Mouse (Mus musculus): ENCODE data around the gene Nrxn1. TPM values are rescaled to one million over a fixed set of nuclear protein-coding genes. Genes with fewer than 3 reads are reported as not detected.

Nrxn1 gene
- polyA plus RNA-seq, 1 experiment from 2014 or later = 285 TPM

- Histone ChIP-seq H3K4me1 (ENCODE audit: control insufficient read depth, insufficient read depth, low read length) (no peaks in the 10 kb centered on the region), H3K4me2 (ENCODE audit: low read depth, low read length) (no peak overlapping the region), H3K36me3 (ENCODE audit: control insufficient read depth, insufficient read depth, low read length) (no peaks in the 10 kb centered on the region), H3K4me3 (ENCODE audit: low read depth, low read length) (no peak overlapping the region), H3K27me3 (ENCODE audit: control insufficient read depth, insufficient read depth, low read length) (no peaks in the 10 kb centered on the region), H3K27ac (ENCODE audit: low read depth, low read length) (no peak overlapping the region), H3K9ac (replicated peaks; ENCODE audit: low read depth, low read length) (no peak overlapping the region), H3K9me3 (ENCODE audit: control insufficient read depth, low read length) (no peaks in the 10 kb centered on the region)
- 35% methylated on average over 5 of the region's 5 CpGs for WGBS
- ATAC-seq (ENCODE audit: low read depth) = 0 out of 2 replicates have a peak, but pooled peaks have one; percentile 31
Measured at GRCm38 (mm10) chr17:90207617-90208016, 885.3 kb downstream of the Nrxn1 start.

DNA sequence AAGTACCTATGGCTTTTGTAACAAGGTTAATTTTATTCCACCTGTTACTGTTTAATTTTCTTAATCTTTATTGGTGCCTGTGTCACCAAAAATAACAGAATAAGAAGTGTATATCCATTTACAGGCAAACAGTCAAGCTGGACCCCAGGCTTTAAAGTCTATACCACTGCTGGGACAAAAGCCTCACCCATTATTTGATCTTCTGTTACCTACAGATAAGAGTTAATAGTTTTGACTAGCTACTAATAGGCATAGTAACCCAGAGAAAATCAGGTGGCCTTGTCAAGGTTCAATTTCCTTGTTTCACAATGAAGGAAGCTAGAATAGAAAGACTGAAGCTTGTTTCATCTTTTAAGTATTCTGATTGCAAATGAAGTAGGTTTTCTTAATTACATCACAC lies 888.9 kb downstream of the Nrxn1 start:
- ATAC-seq (ENCODE audit: low read depth) = no peak
- H3K4me3 ChIP-seq (ENCODE audit: low read depth, low read length) = no peak overlapping the region
- no peaks in the 10 kb centered on the region for H3K9me3 ChIP-seq (ENCODE audit: control insufficient read depth, low read length)

DNA sequence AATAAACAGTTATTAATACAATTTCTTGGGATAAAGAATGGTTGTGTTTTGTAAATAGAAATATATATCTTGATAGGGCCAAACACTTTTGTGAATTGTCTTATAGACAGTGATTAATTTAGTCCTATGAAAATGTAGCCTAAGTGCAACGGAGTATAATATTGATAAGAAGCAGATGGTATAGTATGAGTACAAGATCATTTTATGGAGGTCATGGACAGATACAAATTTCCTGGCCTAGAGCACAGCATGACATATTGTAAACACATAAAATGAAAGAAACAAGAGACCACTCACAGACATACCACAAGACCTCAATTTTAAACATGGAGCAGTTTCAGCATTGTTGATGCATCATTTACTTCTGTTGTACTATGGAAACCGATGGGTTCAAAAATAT lies 890.1 kb downstream of the Nrxn1 start:
- Histone ChIP-seq H3K27me3 (ENCODE audit: control insufficient read depth, insufficient read depth, low read length) (no peaks in the 10 kb centered on the region), H3K4me1 (ENCODE audit: control insufficient read depth, insufficient read depth, low read length) (no peaks in the 10 kb centered on the region), H3K4me3 (ENCODE audit: low read depth, low read length) (no peak overlapping the region), H3K9ac (replicated peaks; ENCODE audit: low read depth, low read length) (no peak overlapping the region), H3K9me3 (ENCODE audit: control insufficient read depth, low read length) (no peaks in the 10 kb centered on the region), H3K27ac (ENCODE audit: low read depth, low read length) (no peak overlapping the region), H3K4me2 (ENCODE audit: low read depth, low read length) (no peak overlapping the region), H3K36me3 (ENCODE audit: control insufficient read depth, insufficient read depth, low read length) (no peaks in the 10 kb centered on the region)
- 78% methylated on average over 2 of the region's 2 CpGs for WGBS
- no peak for ATAC-seq (ENCODE audit: low read depth)

More for the DNA sequence above, 888.9 kb downstream of the Nrxn1 start:
- H3K27ac ChIP-seq (ENCODE audit: low read depth, low read length) = no peak overlapping the region
- no peak overlapping the region for H3K4me2 ChIP-seq (ENCODE audit: low read depth, low read length)
- no peaks in the 10 kb centered on the region for H3K36me3 ChIP-seq (ENCODE audit: control insufficient read depth, insufficient read depth, low read length)
- no peaks in the 10 kb centered on the region for H3K27me3 ChIP-seq (ENCODE audit: control insufficient read depth, insufficient read depth, low read length)
- no peaks in the 10 kb centered on the region for H3K4me1 ChIP-seq (ENCODE audit: control insufficient read depth, insufficient read depth, low read length)
- no peak overlapping the region for H3K9ac ChIP-seq (replicated peaks; ENCODE audit: low read depth, low read length)

DNA sequence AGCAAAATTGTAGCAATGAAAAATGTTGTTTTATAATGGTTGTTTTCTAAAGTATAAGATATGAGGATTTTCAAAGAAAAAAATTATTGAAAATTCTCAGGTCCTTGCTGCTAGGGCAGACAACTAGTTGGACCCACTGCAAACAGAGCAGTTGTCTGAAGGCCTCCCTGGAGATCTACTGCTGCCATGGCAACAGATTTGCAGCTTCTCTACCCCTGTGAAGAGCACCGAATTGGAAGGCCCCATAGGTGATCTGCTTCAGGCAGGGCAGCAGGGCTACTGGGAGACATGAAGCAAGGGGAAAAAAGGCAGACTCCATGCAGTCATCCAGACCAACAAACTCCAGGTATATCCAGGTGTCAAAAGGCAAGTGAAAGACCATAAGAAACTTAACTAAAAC lies 896.1 kb downstream of the Nrxn1 start:
- no peaks in the 10 kb centered on the region for H3K27me3 ChIP-seq (ENCODE audit: control insufficient read depth, insufficient read depth, low read length)
- 8% methylated on average over 1 of the region's 1 CpGs for WGBS
- H3K4me3 ChIP-seq (ENCODE audit: low read depth, low read length) = no peak overlapping the region
- H3K9ac ChIP-seq (replicated peaks; ENCODE audit: low read depth, low read length) = no peak overlapping the region
- H3K36me3 ChIP-seq (ENCODE audit: control insufficient read depth, insufficient read depth, low read length) = no peaks in the 10 kb centered on the region
- H3K27ac ChIP-seq (ENCODE audit: low read depth, low read length) = no peak overlapping the region
- no peak overlapping the region for H3K4me2 ChIP-seq (ENCODE audit: low read depth, low read length)
- H3K9me3 ChIP-seq (ENCODE audit: control insufficient read depth, low read length) = no peaks in the 10 kb centered on the region
- peak; percentile 73; the same call in 1 of the 2 replicates for ATAC-seq (ENCODE audit: low read depth)
- H3K4me1 ChIP-seq (ENCODE audit: control insufficient read depth, insufficient read depth, low read length) = no peaks in the 10 kb centered on the region

DNA sequence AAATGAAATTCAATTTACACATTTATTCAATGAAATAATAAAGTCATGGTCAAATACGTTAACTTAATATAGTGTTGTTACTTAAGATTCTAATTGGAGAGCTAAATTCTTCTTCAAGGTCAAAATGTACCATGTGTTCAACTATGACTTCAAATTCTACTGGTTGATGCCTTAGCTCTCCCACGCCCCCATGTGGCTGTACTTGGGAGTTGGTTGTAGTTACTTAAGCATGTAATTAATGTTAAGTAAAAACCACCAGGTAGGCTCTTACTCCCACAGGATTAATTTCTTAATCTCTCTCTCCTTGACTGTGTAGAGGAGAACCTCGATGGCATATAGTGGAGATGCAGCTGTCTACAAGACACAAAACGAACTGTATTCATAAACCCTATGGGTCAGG lies 951.3 kb downstream of the Nrxn1 start:
- no peak overlapping the region for H3K4me2 ChIP-seq (ENCODE audit: low read depth, low read length)
- H3K36me3 ChIP-seq (ENCODE audit: control insufficient read depth, insufficient read depth, low read length) = no peaks in the 10 kb centered on the region
- no peaks in the 10 kb centered on the region for H3K4me1 ChIP-seq (ENCODE audit: control insufficient read depth, insufficient read depth, low read length)
- no peaks in the 10 kb centered on the region for H3K27me3 ChIP-seq (ENCODE audit: control insufficient read depth, insufficient read depth, low read length)
- ATAC-seq (ENCODE audit: low read depth) = no peak
- no peaks in the 10 kb centered on the region for H3K9me3 ChIP-seq (ENCODE audit: control insufficient read depth, low read length)
- 58% methylated on average over 4 of the region's 4 CpGs for WGBS
- no peak overlapping the region for H3K4me3 ChIP-seq (ENCODE audit: low read depth, low read length)
- H3K9ac ChIP-seq (replicated peaks; ENCODE audit: low read depth, low read length) = no peak overlapping the region
- H3K27ac ChIP-seq (ENCODE audit: low read depth, low read length) = no peak overlapping the region

DNA sequence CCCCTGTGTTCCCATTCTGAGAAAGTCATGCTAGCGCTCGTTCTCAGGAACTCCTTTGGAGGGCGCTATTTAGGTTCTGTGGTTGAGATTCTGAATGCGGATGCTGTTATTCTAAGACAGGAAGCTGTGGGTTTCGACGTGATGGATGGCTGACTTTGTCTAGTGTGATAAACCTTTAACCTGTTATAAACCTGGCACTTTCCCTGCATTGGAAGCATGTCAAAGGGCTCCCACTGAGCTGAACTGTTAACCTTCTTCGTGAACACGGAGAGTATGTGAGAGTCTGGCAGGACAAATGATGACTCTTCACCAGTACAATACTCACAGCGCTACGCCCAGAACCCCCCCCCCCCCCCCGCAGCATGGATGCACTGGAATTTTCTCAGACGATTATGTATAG lies 962.0 kb downstream of the Nrxn1 start:
- H3K4me1 ChIP-seq (ENCODE audit: control insufficient read depth, insufficient read depth, low read length) = no peaks in the 10 kb centered on the region
- no peak overlapping the region for H3K4me3 ChIP-seq (ENCODE audit: low read depth, low read length)
- H3K27me3 ChIP-seq (ENCODE audit: control insufficient read depth, insufficient read depth, low read length) = no peaks in the 10 kb centered on the region
- WGBS = 50% methylated on average over 12 of the region's 12 CpGs
- no peak overlapping the region for H3K4me2 ChIP-seq (ENCODE audit: low read depth, low read length)
- no peaks in the 10 kb centered on the region for H3K9me3 ChIP-seq (ENCODE audit: control insufficient read depth, low read length)
- no peak for ATAC-seq (ENCODE audit: low read depth)
- no peak overlapping the region for H3K27ac ChIP-seq (ENCODE audit: low read depth, low read length)
- H3K9ac ChIP-seq (replicated peaks; ENCODE audit: low read depth, low read length) = no peak overlapping the region
- H3K36me3 ChIP-seq (ENCODE audit: control insufficient read depth, insufficient read depth, low read length) = no peaks in the 10 kb centered on the region

DNA sequence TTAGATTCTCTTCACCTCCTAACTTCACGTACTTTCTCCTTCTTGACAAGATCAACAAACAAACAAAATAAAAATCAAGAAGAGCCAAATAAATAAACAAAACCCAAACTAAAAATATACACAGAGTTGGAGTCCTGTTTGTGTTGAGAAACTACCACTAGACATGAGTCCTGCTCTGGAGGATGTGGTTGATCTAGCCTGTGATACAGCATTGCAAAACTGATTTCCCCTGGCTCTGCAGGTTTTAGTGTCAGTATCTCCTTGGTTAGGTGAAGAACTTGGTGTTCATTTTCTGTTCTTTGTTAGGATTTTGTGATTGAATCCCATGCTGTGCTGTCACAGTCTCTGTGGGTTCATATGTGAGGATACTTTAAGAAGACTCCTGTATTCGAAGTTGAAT lies 963.7 kb downstream of the Nrxn1 start:
- 88% methylated on average over 2 of the region's 2 CpGs for WGBS

DNA sequence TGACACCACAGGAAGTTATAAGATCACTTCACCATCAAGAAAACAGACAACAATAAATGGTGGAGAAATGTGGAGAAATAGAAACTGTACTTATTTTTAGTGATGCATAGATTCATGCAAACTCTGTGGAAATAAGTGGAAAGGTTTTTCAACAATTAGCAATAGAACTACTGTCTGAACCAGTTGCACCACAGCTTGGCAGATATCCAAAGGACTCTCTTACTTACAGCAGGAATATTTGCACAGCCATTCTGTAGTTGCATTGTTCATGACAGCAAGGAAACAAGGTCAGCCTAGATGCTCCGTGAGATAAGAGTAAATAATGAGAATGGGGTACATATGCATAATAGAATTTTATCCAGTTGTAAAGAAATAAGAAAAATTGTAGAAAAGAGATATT lies 965.3 kb downstream of the Nrxn1 start:
- Histone ChIP-seq H3K9me3 (ENCODE audit: control insufficient read depth, low read length) (no peaks in the 10 kb centered on the region), H3K4me2 (ENCODE audit: low read depth, low read length) (no peak overlapping the region), H3K4me3 (ENCODE audit: low read depth, low read length) (no peak overlapping the region), H3K36me3 (ENCODE audit: control insufficient read depth, insufficient read depth, low read length) (no peaks in the 10 kb centered on the region), H3K9ac (replicated peaks; ENCODE audit: low read depth, low read length) (no peak overlapping the region), H3K27ac (ENCODE audit: low read depth, low read length) (no peak overlapping the region), H3K4me1 (ENCODE audit: control insufficient read depth, insufficient read depth, low read length) (no peaks in the 10 kb centered on the region), H3K27me3 (ENCODE audit: control insufficient read depth, insufficient read depth, low read length) (no peaks in the 10 kb centered on the region)
- no peak for ATAC-seq (ENCODE audit: low read depth)
- 67% methylated on average over 1 of the region's 1 CpGs for WGBS

More for the DNA sequence above, 963.7 kb downstream of the Nrxn1 start:
- no peak for ATAC-seq (ENCODE audit: low read depth)
- Histone ChIP-seq H3K27me3 (ENCODE audit: control insufficient read depth, insufficient read depth, low read length) (no peaks in the 10 kb centered on the region), H3K4me1 (ENCODE audit: control insufficient read depth, insufficient read depth, low read length) (no peaks in the 10 kb centered on the region), H3K27ac (ENCODE audit: low read depth, low read length) (no peak overlapping the region), H3K36me3 (ENCODE audit: control insufficient read depth, insufficient read depth, low read length) (no peaks in the 10 kb centered on the region), H3K4me2 (ENCODE audit: low read depth, low read length) (no peak overlapping the region), H3K4me3 (ENCODE audit: low read depth, low read length) (no peak overlapping the region), H3K9me3 (ENCODE audit: control insufficient read depth, low read length) (no peaks in the 10 kb centered on the region), H3K9ac (replicated peaks; ENCODE audit: low read depth, low read length) (no peak overlapping the region)

- Histone ChIP-seq H3K9ac (replicated peaks; ENCODE audit: low read depth, low read length) (no peak overlapping the region), H3K36me3 (ENCODE audit: control insufficient read depth, insufficient read depth, low read length) (no peaks in the 10 kb centered on the region), H3K4me1 (ENCODE audit: control insufficient read depth, insufficient read depth, low read length) (no peaks in the 10 kb centered on the region), H3K4me2 (ENCODE audit: low read depth, low read length) (no peak overlapping the region), H3K27me3 (ENCODE audit: control insufficient read depth, insufficient read depth, low read length) (no peaks in the 10 kb centered on the region), H3K4me3 (ENCODE audit: low read depth, low read length) (no peak overlapping the region), H3K9me3 (ENCODE audit: control insufficient read depth, low read length) (no peaks in the 10 kb centered on the region), H3K27ac (ENCODE audit: low read depth, low read length) (peak overlapping the region; percentile 6; the same call in 1 of the 2 replicates)
- 76% methylated on average over 5 of the region's 5 CpGs for WGBS
- no peak for ATAC-seq (ENCODE audit: low read depth)
Measured at GRCm38 (mm10) chr17:90122796-90123481, 969.9 kb downstream of the Nrxn1 start.
